Mouse (Mus musculus) midbrain, embryonic 12.5 days (tissue): Measurements from ENCODE around the gene Atp6ap1l. TPM values are rescaled to one million over a fixed set of nuclear protein-coding genes. Genes with fewer than 3 reads are reported as not detected.

ENCODE experiments used
- ATAC-seq: fragments of 200-750 bp; cut with Nextera tagmentation; 2 replicates; pipeline ENCODE4 v1.8.0; 2017; ENCODE audit warnings: low read depth, moderate TSS enrichment, moderate library complexity; ENCODE audit not compliant: low FRiP score
- H3K27ac ChIP-seq: fragments of 300-500 bp; sonication (generic); replicated peaks from 2 replicates; pipeline ENCODE4 v1.5.1; 2016; ENCODE audit warnings: mild to moderate bottlenecking
- H3K27me3 ChIP-seq: fragments of 300-500 bp; sonication (generic); 2 replicates; pipeline ENCODE4 v1.6.1; 2016; ENCODE audit warnings: mild to moderate bottlenecking
- H3K36me3 ChIP-seq: fragments of 300-500 bp; sonication (generic); 2 replicates; pipeline ENCODE4 v1.6.1; 2016
- H3K4me1 ChIP-seq: fragments of 300-500 bp; sonication (generic); 2 replicates; pipeline ENCODE4 v1.6.1; 2016
- H3K4me2 ChIP-seq: fragments of 300-500 bp; sonication (generic); replicated peaks from 2 replicates; pipeline ENCODE4 v1.6.1; 2016; ENCODE audit warnings: mild to moderate bottlenecking, moderate library complexity
- H3K4me3 ChIP-seq: fragments of 300-500 bp; sonication (generic); 2 replicates; pipeline ENCODE4 v1.5.1; 2016; ENCODE audit warnings: mild to moderate bottlenecking
- H3K9ac ChIP-seq: fragments of 300-500 bp; sonication (generic); replicated peaks from 2 replicates; pipeline ENCODE4 v1.6.1; 2016; ENCODE audit warnings: mild to moderate bottlenecking, moderate library complexity
- H3K9me3 ChIP-seq: fragments of 300-500 bp; sonication (generic); 2 replicates; pipeline ENCODE4 v1.6.1; 2016; ENCODE audit warnings: mild to moderate bottlenecking
- WGBS: fragments of 180-500 bp; shearing (Covaris S2); methylation state at CpG from one replicate; pipeline ENCODE4 v1.1.7; 2016; 5-methylcytosine and 5-hydroxymethylcytosine counted together
- polyA plus RNA-seq: library from polyadenylated mRNA; unstranded; fragments of >200 nt; fragmentation: Nextera tagmentation; extraction: Ambion mirVana; gene quantifications from 2 replicates; pipeline ENCODE4 v1.2.1, GENCODE M21; 2016

Atp6ap1l gene
- polyA plus RNA-seq, 1 experiment from 2014 or later = not detected

- H3K9me3 ChIP-seq = no peaks in the 10 kb centered on the region
- H3K36me3 ChIP-seq = no peaks in the 10 kb centered on the region
- no peak overlapping the region for H3K4me2 ChIP-seq
- H3K27ac ChIP-seq = no peak overlapping the region
- H3K9ac ChIP-seq = no peak overlapping the region
- no peak overlapping the region for H3K4me3 ChIP-seq
- WGBS = 81% methylated on average over 1 of the region's 1 CpGs
- 0 out of 2 replicates have a peak, but pooled peaks cover 11% of the 10 kb centered on the region for H3K27me3 ChIP-seq
- no peak for ATAC-seq
- 0 out of 2 replicates have a peak, but pooled peaks cover 7% of the 10 kb centered on the region for H3K4me1 ChIP-seq
These were observed 23.3 kb downstream of the Atp6ap1l start for GRCm38 (mm10) chr13:90881727-90882429.

GRCm38 (mm10) chr13:90871579-90871978 lies 33.6 kb downstream of the Atp6ap1l start:
- Histone ChIP-seq H3K9ac (no peak overlapping the region), H3K4me1 (no peaks in the 10 kb centered on the region), H3K27ac (no peak overlapping the region), H3K36me3 (no peaks in the 10 kb centered on the region), H3K27me3 (no peaks in the 10 kb centered on the region), H3K9me3 (no peaks in the 10 kb centered on the region), H3K4me2 (no peak overlapping the region), H3K4me3 (no peak overlapping the region)
- WGBS = 66% methylated on average over 4 of the region's 4 CpGs
- no peak for ATAC-seq

GRCm38 (mm10) chr13:90869157-90869556 lies 36.0 kb downstream of the Atp6ap1l start:
- Histone ChIP-seq H3K27me3 (no peaks in the 10 kb centered on the region), H3K4me3 (no peak overlapping the region), H3K27ac (no peak overlapping the region), H3K9ac (no peak overlapping the region), H3K4me2 (no peak overlapping the region), H3K4me1 (no peaks in the 10 kb centered on the region), H3K9me3 (no peaks in the 10 kb centered on the region), H3K36me3 (no peaks in the 10 kb centered on the region)
- WGBS = 21% methylated on average over 4 of the region's 4 CpGs
- ATAC-seq = no peak

GRCm38 (mm10) chr13:90862138-90862537 lies 43.0 kb downstream of the Atp6ap1l start:
- Histone ChIP-seq H3K9me3 (no peaks in the 10 kb centered on the region), H3K4me3 (no peak overlapping the region), H3K4me2 (no peak overlapping the region), H3K27ac (no peak overlapping the region), H3K36me3 (no peaks in the 10 kb centered on the region), H3K4me1 (no peaks in the 10 kb centered on the region), H3K9ac (no peak overlapping the region), H3K27me3 (no peaks in the 10 kb centered on the region)
- WGBS = 80% methylated on average over 3 of the region's 3 CpGs
- no peak for ATAC-seq

GRCm38 (mm10) chr13:90860888-90861431 lies 44.2 kb downstream of the Atp6ap1l start:
- Histone ChIP-seq H3K36me3 (no peaks in the 10 kb centered on the region), H3K9ac (no peak overlapping the region), H3K4me1 (no peaks in the 10 kb centered on the region), H3K27ac (no peak overlapping the region), H3K4me2 (no peak overlapping the region), H3K9me3 (no peaks in the 10 kb centered on the region), H3K4me3 (no peak overlapping the region), H3K27me3 (no peaks in the 10 kb centered on the region)
- ATAC-seq = no peak
- 79% methylated on average over 2 of the region's 2 CpGs for WGBS

- H3K9me3 ChIP-seq = 0 out of 2 replicates have a peak, but pooled peaks cover 4% of the 10 kb centered on the region
- ATAC-seq = no peak
- no peaks in the 10 kb centered on the region for H3K27me3 ChIP-seq
- H3K9ac ChIP-seq = no peak overlapping the region
- H3K4me2 ChIP-seq = no peak overlapping the region
- no peak overlapping the region for H3K4me3 ChIP-seq
- H3K27ac ChIP-seq = no peak overlapping the region
- WGBS = 74% methylated on average over 5 of the region's 5 CpGs
- no peaks in the 10 kb centered on the region for H3K36me3 ChIP-seq
- H3K4me1 ChIP-seq = no peaks in the 10 kb centered on the region
These were observed 52.2 kb downstream of the Atp6ap1l start for GRCm38 (mm10) chr13:90852727-90853630.

GRCm38 (mm10) chr13:90851795-90852194 lies 53.4 kb downstream of the Atp6ap1l start:
- no peak overlapping the region for H3K4me3 ChIP-seq
- H3K9ac ChIP-seq = no peak overlapping the region
- no peaks in the 10 kb centered on the region for H3K27me3 ChIP-seq
- WGBS = 92% methylated on average over 4 of the region's 4 CpGs
- no peaks in the 10 kb centered on the region for H3K4me1 ChIP-seq
- H3K4me2 ChIP-seq = no peak overlapping the region
- 0 out of 2 replicates have a peak, but pooled peaks cover 4% of the 10 kb centered on the region for H3K9me3 ChIP-seq
- ATAC-seq = no peak
- no peak overlapping the region for H3K27ac ChIP-seq
- no peaks in the 10 kb centered on the region for H3K36me3 ChIP-seq

GRCm38 (mm10) chr13:90844191-90844590 lies 61.0 kb downstream of the Atp6ap1l start:
- H3K9me3 ChIP-seq = no peaks in the 10 kb centered on the region
- H3K27me3 ChIP-seq = no peaks in the 10 kb centered on the region
- no peaks in the 10 kb centered on the region for H3K4me1 ChIP-seq
- no peak overlapping the region for H3K4me3 ChIP-seq
- no peak for ATAC-seq
- no peak overlapping the region for H3K27ac ChIP-seq
- H3K9ac ChIP-seq = no peak overlapping the region
- no peak overlapping the region for H3K4me2 ChIP-seq
- H3K36me3 ChIP-seq = no peaks in the 10 kb centered on the region

GRCm38 (mm10) chr13:90843412-90843811 lies 61.7 kb downstream of the Atp6ap1l start:
- H3K27ac ChIP-seq = no peak overlapping the region
- no peak overlapping the region for H3K4me2 ChIP-seq
- no peak overlapping the region for H3K4me3 ChIP-seq
- no peak overlapping the region for H3K9ac ChIP-seq
- no peaks in the 10 kb centered on the region for H3K27me3 ChIP-seq
- no peak for ATAC-seq
- no peaks in the 10 kb centered on the region for H3K4me1 ChIP-seq
- no peaks in the 10 kb centered on the region for H3K36me3 ChIP-seq
- H3K9me3 ChIP-seq = no peaks in the 10 kb centered on the region
- whole genome bisulfite sequencing = 97% methylated on average over 3 of the region's 3 CpGs

GRCm38 (mm10) chr13:90841213-90841553 lies 64.0 kb downstream of the Atp6ap1l start:
- H3K4me3 ChIP-seq = no peak overlapping the region
- no peaks in the 10 kb centered on the region for H3K36me3 ChIP-seq
- 46% methylated on average over 5 of the region's 5 CpGs for WGBS
- H3K4me2 ChIP-seq = no peak overlapping the region
- no peaks in the 10 kb centered on the region for H3K4me1 ChIP-seq
- H3K9ac ChIP-seq = no peak overlapping the region
- ATAC-seq = peak; percentile 45; the same call in 1 of the 2 replicates
- no peak overlapping the region for H3K27ac ChIP-seq
- H3K27me3 ChIP-seq = no peaks in the 10 kb centered on the region
- no peaks in the 10 kb centered on the region for H3K9me3 ChIP-seq

- no peaks in the 10 kb centered on the region for H3K36me3 ChIP-seq
- WGBS = 52% methylated on average over 15 of the region's 15 CpGs
- H3K4me1 ChIP-seq = no peaks in the 10 kb centered on the region
- no peak overlapping the region for H3K4me3 ChIP-seq
- H3K9ac ChIP-seq = no peak overlapping the region
- H3K27ac ChIP-seq = no peak overlapping the region
- no peaks in the 10 kb centered on the region for H3K27me3 ChIP-seq
- no peak overlapping the region for H3K4me2 ChIP-seq
- peak; percentile 84 for ATAC-seq
- no peaks in the 10 kb centered on the region for H3K9me3 ChIP-seq
These were observed 64.5 kb downstream of the Atp6ap1l start for GRCm38 (mm10) chr13:90840530-90841212.
